Mouse (Mus musculus) testis, adult 2 months (tissue): Measurements from ENCODE around the gene Stpg3.

ENCODE experiments used
- CTCF ChIP-seq: fragments of 200-500 bp; IDR thresholded peaks from 2 replicates; pipeline ENCODE4 v1.5.1; 2012; ENCODE audit warnings: low read depth, mild to moderate bottlenecking, inconsistent platforms, low read length, moderate library complexity; ENCODE audit not compliant: control insufficient read depth, insufficient read depth, insufficient replicate concordance
- POLR2A ChIP-seq: fragments of 200-500 bp; IDR thresholded peaks from 2 replicates; pipeline ENCODE4 v1.6.1; 2012; ENCODE audit warnings: low read depth, mild to moderate bottlenecking, inconsistent platforms, low read length, moderate library complexity; ENCODE audit not compliant: control insufficient read depth

GRCm38 (mm10) chr2:25173821-25174220 lies 40.6 kb downstream of the Stpg3 start:
- TF ChIP-seq CTCF = no peak
- no peak for TF ChIP-seq POLR2A
